Mouse (Mus musculus) kidney, postnatal 25 days (tissue): ENCODE measurements at regions not wholly inside any gene's neighbourhood (a gene's known extent, or its start where the extent isn't known, plus 50 kb on each side); places are given as distances from the start of the nearest gene placed in this dataset.

ENCODE experiments used
- DNase-seq, 2 experiments: peaks; one replicate each; pipeline ENCODE4 v3.0.0; 2021; ENCODE audit warnings: mixed read lengths in 2 of 2

GRCm38 (mm10) chr9:93947053-93947452 is 590.8 kb downstream of the 1190002N15Rik start:
- no peak for DNase-seq

GRCm38 (mm10) chr9:93940193-93940592 is 597.7 kb downstream of the 1190002N15Rik start:
- DNase-seq: no peak

GRCm38 (mm10) chr9:93930684-93931083 is 607.2 kb downstream of the 1190002N15Rik start:
- DNase-seq: no peak

GRCm38 (mm10) chr9:93889256-93889655 is 648.6 kb downstream of the 1190002N15Rik start:
- no peak for DNase-seq

GRCm38 (mm10) chr9:93880112-93880511 is 657.8 kb downstream of the 1190002N15Rik start:
- DNase-seq: no peak

- no peak for DNase-seq
These were observed 658.3 kb downstream of the 1190002N15Rik start for GRCm38 (mm10) chr9:93879572-93879971.

GRCm38 (mm10) chr9:93870778-93871177 is 667.1 kb downstream of the 1190002N15Rik start:
- no peak for DNase-seq

GRCm38 (mm10) chr9:93857937-93858336 is 679.9 kb downstream of the 1190002N15Rik start:
- DNase-seq: no peak

- no peak for DNase-seq
These were observed 691.5 kb downstream of the 1190002N15Rik start for GRCm38 (mm10) chr9:93846411-93846810.

GRCm38 (mm10) chr9:93843869-93844268 is 694.0 kb downstream of the 1190002N15Rik start:
- no peak for DNase-seq
